Mouse (Mus musculus) Patski (cell line): ENCODE measurements at regions not wholly inside any gene's neighbourhood (a gene's known extent, or its start where the extent isn't known, plus 50 kb on each side); places are given as distances from the start of the nearest gene placed in this dataset.

ENCODE experiments used
- ATAC-seq: fragments of 100-300 bp; one replicate; pipeline ENCODE4 v1.8.0; 2021
- CTCF ChIA-PET: fragments of 350-600 bp; sonication (Branson Sonifier 250); formaldehyde crosslinking; loops from one replicate; lab custom pipeline; 2022; ENCODE audit warnings: inconsistent platforms; lab: Charles Lee
- POLR2A ChIA-PET: fragments of 350-600 bp; sonication (Branson Sonifier 250); formaldehyde crosslinking; loops from one replicate; lab custom pipeline; 2022; ENCODE audit warnings: antibody characterized with exemption, inconsistent platforms; lab: Charles Lee
- DNase-seq: peaks from one replicate; pipeline ENCODE4 v3.0.0-alpha.2; 2011; ENCODE audit warnings: low read depth, low spot score
- H3K27me3 ChIP-seq: fragments of 371-371 bp; one replicate; pipeline ENCODE4 v1.5.1; 2021
- CTCF ChIP-seq: fragments of 100-300 bp; IDR thresholded peaks from one replicate; pipeline ENCODE4 v1.5.1; 2021
- in situ Hi-C: fragments of 300-500 bp; cut with MboI; formaldehyde crosslinking; loops from 3 replicates; pipeline ENCODE4 v1.11.1; 2018; ENCODE audit warnings: low pct_unique_long_range_greater_than_20kb, mixed read lengths

- TF ChIP-seq CTCF, result no peak
- CTCF ChIA-PET, result no interaction called here
These were observed 53.8 kb upstream of the Tbx18 start for GRCm38 (mm10) chr9:87784872-87785271.

GRCm38 (mm10) chr9:87811746-87812145 lies 80.7 kb upstream of the Tbx18 start:
- no peak for TF ChIP-seq CTCF
- in situ Hi-C loops, result no loop called here
- ChIA-PET CTCF (no interaction called here), POLR2A (no interaction called here)
- ATAC-seq, result no peak
- no peaks in the 10 kb centered on the region for H3K27me3 ChIP-seq
- no peak for DNase-seq

More at GRCm38 (mm10) chr9:87784872-87785271, 53.8 kb upstream of the Tbx18 start:
- DNase-seq (no peak), ATAC-seq (no peak)
- POLR2A ChIA-PET, result no interaction called here
- no peaks in the 10 kb centered on the region for H3K27me3 ChIP-seq
- in situ Hi-C loops, result no loop called here

- ChIA-PET POLR2A (no interaction called here), CTCF (no interaction called here)
- ATAC-seq, result no peak
- no peaks in the 10 kb centered on the region for H3K27me3 ChIP-seq
- no peak for DNase-seq
- in situ Hi-C loops, result no loop called here
- no peak for TF ChIP-seq CTCF
These were observed 91.2 kb upstream of the Tbx18 start for GRCm38 (mm10) chr9:87822276-87822675.

GRCm38 (mm10) chr9:87824691-87825230 lies 93.7 kb upstream of the Tbx18 start:
- CTCF ChIA-PET, result no interaction called here
- POLR2A ChIA-PET, result no interaction called here
- no peak for ATAC-seq
- in situ Hi-C loops, result no loop called here
- H3K27me3 ChIP-seq, result no peaks in the 10 kb centered on the region
- TF ChIP-seq CTCF, result no peak
- no peak for DNase-seq

- DNase-seq, result no peak
These were observed 112.8 kb upstream of the Tbx18 start for GRCm38 (mm10) chr9:87843898-87844297.

GRCm38 (mm10) chr9:87844453-87844852 lies 113.4 kb upstream of the Tbx18 start:
- ATAC-seq (no peak), DNase-seq (no peak)
- in situ Hi-C loops, result no loop called here
- H3K27me3 ChIP-seq, result no peaks in the 10 kb centered on the region
- ChIA-PET POLR2A (no interaction called here), CTCF (no interaction called here)
- TF ChIP-seq CTCF, result no peak

More at GRCm38 (mm10) chr9:87843898-87844297, 112.8 kb upstream of the Tbx18 start:
- no peak for TF ChIP-seq CTCF
- ATAC-seq, result no peak
- POLR2A ChIA-PET, result no interaction called here
- no peaks in the 10 kb centered on the region for H3K27me3 ChIP-seq
- CTCF ChIA-PET, result no interaction called here
- in situ Hi-C loops, result no loop called here

- in situ Hi-C loops, result no loop called here
- H3K27me3 ChIP-seq, result no peaks in the 10 kb centered on the region
- ChIA-PET POLR2A (no interaction called here), CTCF (interaction anchor here (1.4 to 1.9 kb wide), 2 partner anchors 9 to 23 kb away, joined by 4 to 6 read pairs; no protein-coding TSS in a partner anchor)
- no peak for TF ChIP-seq CTCF
- DNase-seq, result no peak
- no peak for ATAC-seq
These were observed 117.8 kb upstream of the Tbx18 start for GRCm38 (mm10) chr9:87848882-87849281.

GRCm38 (mm10) chr9:87850133-87850532 lies 119.1 kb upstream of the Tbx18 start:
- in situ Hi-C loops, result no loop called here
- no peak for TF ChIP-seq CTCF
- CTCF ChIA-PET, result no interaction called here
- ATAC-seq (no peak), DNase-seq (no peak)
- H3K27me3 ChIP-seq, result no peaks in the 10 kb centered on the region
- POLR2A ChIA-PET, result no interaction called here

- ATAC-seq, result no peak
These were observed 130.5 kb upstream of the Tbx18 start for GRCm38 (mm10) chr9:87861588-87861987.

GRCm38 (mm10) chr9:87865236-87865635 lies 134.2 kb upstream of the Tbx18 start:
- no peak for ATAC-seq
- in situ Hi-C loops, result no loop called here
- no peak for DNase-seq
- no peak for TF ChIP-seq CTCF
- ChIA-PET POLR2A (no interaction called here), CTCF (no interaction called here)
- no peaks in the 10 kb centered on the region for H3K27me3 ChIP-seq

More at GRCm38 (mm10) chr9:87861588-87861987, 130.5 kb upstream of the Tbx18 start:
- ChIA-PET POLR2A (no interaction called here), CTCF (interaction anchor here (1.1 to 1.2 kb wide), 2 partner anchors 16 to 19 kb away, joined by 3 read pairs; no protein-coding TSS in a partner anchor)
- in situ Hi-C loops, result no loop called here
- no peak for DNase-seq
- no peaks in the 10 kb centered on the region for H3K27me3 ChIP-seq
- no peak for TF ChIP-seq CTCF

- in situ Hi-C loops, result no loop called here
- DNase-seq, result no peak
- H3K27me3 ChIP-seq, result no peaks in the 10 kb centered on the region
- ATAC-seq, result no peak
- no peak for TF ChIP-seq CTCF
- ChIA-PET CTCF (interaction anchor here (1.1 to 1.2 kb wide), 2 partner anchors 20 to 24 kb away, joined by 4 read pairs; no protein-coding TSS in a partner anchor), POLR2A (no interaction called here)
These were observed 141.4 kb upstream of the Tbx18 start for GRCm38 (mm10) chr9:87872384-87872905.
